Mouse (Mus musculus) brain, embryonic 14.5 days (tissue): ENCODE measurements around the gene Tbx21.

Experiments used
- CTCF ChIP-seq: fragments of 200-500 bp; IDR thresholded peaks from 2 replicates; pipeline ENCODE4 v1.5.1; 2012; ENCODE audit warnings: inconsistent platforms, mild to moderate bottlenecking, moderate library complexity, borderline replicate concordance; ENCODE audit not compliant: insufficient read depth, insufficient read length; ENCODE audit errors: extremely low read depth
- POLR2A ChIP-seq: fragments of 200-500 bp; IDR thresholded peaks from 2 replicates; pipeline ENCODE4 v1.6.1; 2012; ENCODE audit warnings: mild to moderate bottlenecking, inconsistent platforms, borderline replicate concordance; ENCODE audit not compliant: poor library complexity, insufficient read depth, insufficient read length, severe bottlenecking; ENCODE audit errors: extremely low read depth

- TF ChIP-seq CTCF (no peak), POLR2A (no peak)
Measured at GRCm38 (mm10) chr11:97127470-97128223, 12.5 kb upstream of the Tbx21 start.
